Mouse (Mus musculus) mouse trophoblast stem cell (cell line): ENCODE results near the gene BC030867.

Source experiments
- in situ Hi-C, 2 experiments: fragments of 300-500 bp; cut with MseI, MboI; formaldehyde crosslinking; loops; 2 replicates in 1 of 2; 3 replicates in 1 of 2; pipeline ENCODE4 v1.15.1; 2025

The BC030867 gene

DNA sequence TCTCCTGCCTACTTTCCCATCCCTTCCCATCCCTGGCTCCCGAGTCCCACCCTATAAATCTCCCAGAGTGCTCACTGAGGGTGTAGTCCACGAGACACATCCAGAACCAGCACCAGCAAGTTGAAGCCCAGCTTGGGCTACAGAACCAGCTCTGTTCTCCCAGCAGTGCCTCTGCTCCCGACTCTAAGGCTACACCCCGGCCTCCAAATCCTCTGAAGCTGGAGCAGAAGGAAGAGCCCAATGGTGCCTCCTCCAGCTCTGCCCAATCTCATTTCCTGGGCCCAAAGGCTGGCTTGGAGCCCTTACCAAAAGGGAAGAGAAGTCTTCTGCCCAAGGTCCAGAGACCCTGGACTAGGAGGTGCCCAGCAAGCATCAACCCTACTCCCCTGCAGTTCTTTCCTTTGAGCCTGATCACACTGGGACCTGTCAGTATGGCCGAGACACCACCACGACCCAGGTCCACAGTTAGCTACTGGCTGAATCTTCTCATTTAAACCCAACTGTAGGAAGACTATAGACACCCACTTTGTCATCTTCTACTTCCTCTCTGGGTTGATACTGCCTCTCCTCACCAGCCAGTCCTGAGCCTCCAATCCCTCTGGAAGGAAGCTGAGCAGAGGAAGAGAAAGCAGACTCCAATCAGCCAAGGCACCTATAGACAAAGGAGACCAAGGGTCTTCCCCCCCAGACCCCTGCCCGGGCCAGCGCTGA is 27.3 kb upstream of the BC030867 start:
- in situ Hi-C loops = no loop called here

DNA sequence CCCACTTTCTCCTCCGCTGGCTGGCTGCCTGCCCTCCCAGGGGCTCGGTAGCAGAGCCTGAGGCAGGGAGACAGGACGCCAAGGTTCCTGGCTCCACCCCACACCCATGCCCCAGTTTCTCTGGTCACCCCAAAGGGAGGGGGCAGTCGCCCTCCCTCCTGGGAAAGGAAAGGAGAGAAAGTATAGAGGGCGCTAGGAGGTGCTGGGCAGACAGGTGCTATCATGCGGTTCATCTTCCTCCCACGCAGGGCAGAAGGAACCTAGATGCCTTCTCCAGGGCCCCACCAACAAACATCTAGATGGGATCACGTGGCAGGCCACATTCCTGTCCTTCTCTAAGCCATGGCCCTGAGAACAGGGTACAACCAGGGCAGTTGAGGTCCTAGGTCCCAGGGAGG is 26.7 kb upstream of the BC030867 start:
- in situ Hi-C loops = no loop called here

DNA sequence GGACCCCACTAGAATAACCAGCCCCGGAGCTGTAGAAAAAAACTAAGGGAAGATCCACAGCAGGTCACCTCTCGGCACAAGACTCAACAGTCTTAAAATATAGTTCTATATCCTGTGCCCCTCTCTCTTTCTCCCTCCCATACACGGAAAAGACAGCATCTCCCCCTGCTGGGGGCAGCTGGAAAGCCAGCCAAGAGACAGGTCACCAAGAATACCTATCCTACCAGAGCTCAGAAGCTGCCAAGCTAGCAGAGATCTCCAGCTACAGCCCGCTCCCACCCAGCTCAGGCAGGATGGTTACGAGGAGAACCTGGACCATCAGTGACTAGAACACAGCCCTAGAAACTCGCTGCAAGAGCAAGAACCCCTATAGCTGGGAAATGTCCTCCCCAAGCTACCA is 25.5 kb upstream of the BC030867 start:
- in situ Hi-C loops = no loop called here

DNA sequence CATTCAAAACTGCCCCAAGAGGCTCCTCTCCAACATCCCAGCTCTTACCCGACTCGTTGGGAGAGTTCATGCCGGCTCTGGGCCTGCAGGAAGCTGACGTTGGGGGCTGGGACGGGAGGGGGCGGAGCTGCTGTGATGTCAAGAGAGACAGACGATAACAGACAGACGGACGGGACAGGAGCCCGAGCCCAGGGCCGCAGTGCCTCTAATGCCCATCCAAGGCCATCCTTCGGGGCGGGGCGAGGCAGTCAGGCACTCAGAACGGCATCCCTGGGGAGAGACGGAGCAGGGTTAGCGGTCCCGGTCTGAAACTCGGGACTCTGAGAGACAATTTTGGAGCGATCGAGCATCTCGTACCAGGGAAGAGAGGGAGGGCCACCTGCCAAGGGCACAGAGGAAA is 24.0 kb upstream of the BC030867 start:
- in situ Hi-C loops = no loop called here

DNA sequence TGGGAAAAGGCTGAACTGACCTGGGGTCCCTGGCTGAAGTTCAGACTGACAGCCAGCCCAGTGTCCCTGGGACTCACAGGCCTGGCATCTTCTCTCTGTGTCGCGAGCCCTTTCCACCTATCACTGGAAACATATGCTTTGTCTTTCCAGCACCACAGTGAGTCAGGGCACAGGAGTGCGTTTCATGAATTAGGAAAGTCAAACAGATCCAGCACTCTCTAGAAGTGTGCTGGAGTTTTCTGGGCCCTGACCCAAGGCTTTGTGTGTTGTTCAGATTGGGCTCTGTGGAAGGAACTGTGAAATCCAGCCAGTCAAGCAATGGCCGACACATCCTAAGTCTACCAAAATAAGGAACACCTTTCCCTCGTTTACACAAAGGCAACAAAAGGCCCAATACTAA is 23.5 kb upstream of the BC030867 start:
- in situ Hi-C loops = no loop called here

DNA sequence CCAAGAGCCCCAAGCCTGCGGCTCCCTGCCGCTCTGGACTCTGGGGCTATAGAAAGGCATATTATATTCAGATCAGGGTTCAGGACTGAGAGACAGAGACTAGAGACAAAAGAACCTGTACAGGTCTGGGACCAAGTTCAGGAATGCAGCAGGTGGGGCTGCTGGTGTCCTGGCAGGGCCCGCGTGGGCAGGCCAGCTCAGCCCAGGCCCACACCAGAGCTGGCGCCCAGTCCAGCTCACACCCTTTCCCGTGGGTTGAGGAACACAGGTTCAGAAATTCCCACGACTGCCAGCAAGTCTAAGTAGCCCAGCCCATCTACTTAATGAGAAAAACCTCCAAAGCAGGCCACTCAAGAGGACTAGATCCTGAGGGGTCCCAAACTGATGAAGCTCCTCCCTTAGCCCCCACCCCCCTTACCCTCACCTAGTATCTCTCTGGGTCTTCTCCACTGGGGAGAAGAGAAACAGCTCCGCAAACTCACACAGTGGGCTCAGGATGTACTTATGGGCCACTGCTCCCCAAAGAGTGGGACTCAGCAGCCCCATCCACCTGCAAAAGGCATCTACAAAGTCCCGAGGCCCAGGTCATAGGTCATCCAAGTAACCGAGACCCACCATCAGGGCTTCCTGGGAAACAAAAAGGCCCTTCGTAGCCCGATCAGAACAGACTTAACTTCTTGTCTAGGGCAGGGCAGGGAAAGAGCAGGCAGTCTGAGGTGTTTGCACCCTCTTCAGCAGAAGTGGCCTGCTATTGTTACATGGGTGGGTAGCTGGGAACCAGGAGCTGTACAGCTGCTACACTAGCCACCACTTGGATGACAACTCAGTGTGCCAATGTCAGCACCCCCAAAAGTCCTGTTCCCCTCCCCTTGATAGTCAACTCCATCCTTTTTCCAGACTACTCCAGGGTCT is 22.4 kb upstream of the BC030867 start:
- in situ Hi-C loops = no loop called here

DNA sequence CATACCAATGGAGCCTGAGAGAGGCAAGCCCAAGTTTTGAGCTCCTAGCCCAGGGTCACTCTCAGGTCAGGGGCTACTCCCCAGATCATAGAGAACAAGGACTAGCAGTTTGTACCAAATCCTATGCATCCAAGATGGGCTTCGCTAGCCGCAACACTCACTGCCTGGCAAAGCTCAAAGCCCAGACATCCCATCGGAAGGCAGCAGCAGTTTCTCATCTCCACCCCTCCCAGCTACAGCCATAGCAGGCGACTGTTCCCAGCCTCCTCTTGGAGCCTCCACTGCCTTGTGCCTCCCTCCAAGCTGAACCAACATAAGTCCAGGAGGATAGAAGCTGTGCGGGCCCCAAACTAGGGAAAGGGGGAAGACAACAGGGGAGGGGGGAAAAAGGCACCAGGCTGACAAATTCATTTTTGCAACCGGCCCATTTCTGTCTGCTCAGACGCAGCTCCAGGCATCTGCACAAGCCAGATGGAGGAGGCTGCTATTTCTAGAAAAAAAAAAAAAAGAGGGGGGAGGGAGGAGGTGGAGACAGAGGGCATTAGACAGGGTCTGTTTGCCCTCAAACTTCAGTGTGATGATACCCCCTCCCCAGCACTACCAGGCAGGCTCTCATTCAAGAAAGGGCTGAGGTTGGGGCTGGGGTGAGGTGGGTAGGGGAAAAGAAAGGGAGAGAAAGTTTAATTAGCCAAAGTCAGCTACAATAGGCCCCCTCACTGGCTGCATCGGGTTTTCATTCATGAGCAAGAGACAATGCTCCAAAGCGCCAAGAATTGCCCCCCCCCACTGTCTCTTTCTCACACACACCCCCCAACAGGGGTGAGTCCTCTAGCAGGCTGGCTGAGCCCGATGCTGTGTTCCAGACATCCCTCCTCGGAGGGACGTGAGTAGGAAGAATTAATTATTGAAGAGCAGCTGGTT is 21.2 kb upstream of the BC030867 start:
- in situ Hi-C loops = no loop called here

DNA sequence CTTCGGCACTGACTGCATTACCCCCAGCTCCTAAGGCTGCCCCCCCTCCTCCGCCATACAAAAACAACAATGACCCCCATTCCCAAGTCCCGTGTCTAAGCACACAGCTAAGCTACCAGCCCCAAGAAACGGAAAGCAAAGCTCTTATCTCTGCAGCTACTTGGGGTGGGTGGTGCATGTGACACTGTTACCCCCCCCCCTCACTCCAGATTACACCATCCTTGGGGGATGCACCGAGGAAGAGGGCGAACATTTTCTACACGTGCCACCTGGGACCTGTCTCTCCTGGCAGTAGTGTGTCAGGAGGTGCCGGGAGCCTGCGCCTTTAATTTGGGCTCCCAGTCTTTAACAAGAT is 20.5 kb upstream of the BC030867 start:
- in situ Hi-C loops = no loop called here

DNA sequence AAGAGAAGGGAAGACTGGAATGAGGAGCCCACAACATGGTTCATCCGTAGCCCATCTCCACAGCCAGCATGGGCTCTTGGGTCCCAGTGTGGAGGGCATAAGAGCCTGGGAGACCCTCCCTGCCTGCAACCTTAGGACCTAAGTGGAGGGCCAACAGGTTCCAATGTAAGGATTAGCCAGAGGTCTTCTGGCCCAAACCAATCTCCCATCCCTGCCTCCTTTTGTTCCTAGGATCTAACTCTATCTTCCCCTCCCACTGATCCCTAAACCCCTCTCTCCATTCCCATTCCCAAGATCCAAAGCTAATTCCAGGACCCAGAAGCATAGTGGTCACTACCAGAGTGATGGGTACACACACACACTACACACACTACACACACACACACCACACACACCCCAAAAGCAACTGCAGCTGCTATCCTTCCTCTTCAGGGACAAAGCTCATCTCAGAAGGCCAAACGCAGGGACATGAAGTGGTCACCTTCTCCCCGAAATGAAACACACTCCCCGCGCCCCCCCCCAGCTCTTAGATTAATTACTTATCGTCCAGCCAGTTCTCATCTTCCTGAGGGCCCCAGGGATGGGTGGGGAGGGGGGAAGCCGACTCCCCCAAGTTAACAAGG is 19.9 kb upstream of the BC030867 start:
- in situ Hi-C loops = no loop called here

DNA sequence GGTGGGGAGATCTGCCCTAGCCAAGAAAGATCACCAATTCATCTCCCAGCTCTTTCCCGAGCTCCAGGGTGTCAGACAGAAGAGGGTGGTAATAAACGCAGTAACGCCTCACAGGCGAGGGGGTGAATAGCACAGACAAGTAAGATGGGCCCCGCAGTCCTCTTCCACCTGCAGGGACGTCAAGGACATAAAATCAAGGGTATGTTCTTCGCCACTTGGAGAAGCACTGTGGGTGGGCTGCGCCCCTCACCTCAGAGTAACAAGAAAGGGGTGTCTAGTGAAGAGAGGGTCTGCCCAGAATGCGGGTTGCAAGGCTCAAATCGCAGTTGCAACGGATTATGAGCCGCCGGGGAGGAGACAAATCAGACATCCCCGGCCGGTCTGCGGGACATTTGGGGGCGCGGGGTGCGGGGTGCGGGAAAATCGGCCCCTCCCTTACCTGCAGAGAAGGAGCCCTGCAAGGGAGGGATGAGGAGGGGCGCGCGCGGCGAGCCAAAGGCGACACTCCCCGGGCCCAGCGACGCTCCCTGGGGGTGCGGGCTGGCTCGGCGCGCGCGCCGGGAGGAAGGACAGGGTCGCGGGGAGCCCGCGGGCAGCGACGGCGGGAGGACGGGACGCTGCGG is 19.2 kb upstream of the BC030867 start:
- in situ Hi-C loops = no loop called here

DNA sequence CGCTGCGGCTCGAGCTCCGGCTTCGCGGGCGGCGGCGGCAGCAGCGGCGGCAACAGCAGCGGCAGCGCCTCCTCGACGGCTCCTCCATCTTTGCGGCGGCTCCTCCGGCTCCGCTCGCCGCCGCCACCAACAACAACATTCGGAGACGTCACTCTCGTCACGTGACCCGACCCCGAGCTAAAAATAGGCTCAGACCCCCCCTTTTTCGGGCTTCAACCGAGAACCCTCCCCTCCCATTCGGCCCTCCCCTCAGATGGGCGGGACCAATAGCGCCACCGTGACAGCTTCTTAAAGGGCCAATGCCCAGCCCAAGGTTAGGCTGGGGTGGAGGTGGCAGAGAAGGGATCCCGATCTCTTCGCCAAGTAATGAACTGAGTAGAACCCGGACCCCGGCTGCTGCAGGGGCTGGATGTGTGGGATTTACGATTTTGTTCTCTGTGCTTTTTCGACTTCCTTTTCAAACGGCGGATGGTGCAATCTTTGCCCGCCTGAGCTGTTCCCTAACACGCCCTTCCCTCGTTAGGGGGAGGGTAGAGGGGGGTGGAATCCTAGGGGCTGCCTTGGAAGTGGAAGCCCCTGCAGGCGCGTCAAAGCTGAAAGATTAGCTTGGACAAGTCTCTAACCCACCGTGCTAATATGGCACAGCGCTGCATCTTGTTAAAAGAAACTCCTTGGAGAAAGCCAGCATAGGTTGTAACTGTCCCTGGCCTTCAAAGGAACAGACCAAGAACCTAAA is 18.5 kb upstream of the BC030867 start, which contains the start of gene Hdac5:
TSS of gene Hdac5 (minus strand) at position 161 of the 736 bp plus-strand sequence.
- in situ Hi-C loops = no loop called here

DNA sequence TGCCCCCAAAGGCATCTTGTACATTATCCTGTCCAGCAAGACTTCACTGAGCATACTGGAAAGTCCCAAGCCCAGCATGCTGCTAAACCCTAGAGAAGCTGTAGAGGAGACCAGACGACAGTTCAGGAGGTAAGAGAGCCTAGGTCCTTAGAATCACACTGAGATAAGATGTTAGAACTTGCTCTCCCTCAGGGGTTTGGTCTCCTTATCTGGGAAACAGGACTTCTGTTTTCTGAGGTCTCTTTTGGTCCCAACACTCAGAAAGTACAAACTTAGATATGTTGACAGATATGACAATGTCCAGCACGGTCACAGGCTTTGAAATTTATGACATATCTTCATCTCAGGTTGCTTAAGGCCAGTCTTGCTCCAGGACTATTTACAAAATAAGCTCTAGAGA is 12.7 kb upstream of the BC030867 start:
- in situ Hi-C loops = no loop called here

DNA sequence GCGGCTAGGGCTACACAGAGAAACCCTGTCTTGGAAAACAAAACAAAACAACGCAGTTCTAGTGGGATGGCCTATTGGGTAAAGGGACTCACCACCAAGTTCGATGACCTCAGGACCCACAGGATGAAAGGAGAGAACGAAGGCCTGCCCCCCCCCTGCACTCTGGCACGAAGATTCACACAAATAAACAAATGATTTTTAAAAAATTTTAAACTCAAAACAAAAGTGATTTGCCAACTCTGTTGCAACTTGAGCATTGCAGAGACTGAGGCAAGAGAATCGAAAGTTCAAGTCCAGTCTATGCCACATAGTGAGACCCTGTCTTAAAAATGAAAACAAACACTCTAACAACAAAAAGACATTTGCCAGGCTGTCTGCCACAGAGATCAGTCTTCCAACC is 8.0 kb upstream of the BC030867 start:
- in situ Hi-C loops = no loop called here

DNA sequence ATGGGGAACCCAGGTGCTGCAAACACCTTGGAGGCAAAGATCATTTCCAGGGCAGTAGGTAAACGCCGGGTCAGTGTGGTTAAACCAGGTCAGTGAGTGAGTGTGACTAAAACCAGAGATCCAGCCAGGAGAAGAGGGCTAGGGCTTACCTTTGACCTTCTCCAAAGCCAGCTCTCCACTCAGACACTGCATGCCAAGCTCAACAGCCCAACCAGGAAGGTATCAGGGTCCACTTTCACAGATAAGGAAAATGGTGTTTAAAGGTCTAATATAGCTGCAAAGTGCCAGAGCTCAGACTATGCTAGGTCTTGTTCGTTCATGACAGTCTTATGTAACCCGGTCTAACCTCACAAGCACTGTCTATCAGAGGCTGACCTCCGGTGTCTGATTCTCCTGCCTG is 7.4 kb upstream of the BC030867 start:
- in situ Hi-C loops = no loop called here

DNA sequence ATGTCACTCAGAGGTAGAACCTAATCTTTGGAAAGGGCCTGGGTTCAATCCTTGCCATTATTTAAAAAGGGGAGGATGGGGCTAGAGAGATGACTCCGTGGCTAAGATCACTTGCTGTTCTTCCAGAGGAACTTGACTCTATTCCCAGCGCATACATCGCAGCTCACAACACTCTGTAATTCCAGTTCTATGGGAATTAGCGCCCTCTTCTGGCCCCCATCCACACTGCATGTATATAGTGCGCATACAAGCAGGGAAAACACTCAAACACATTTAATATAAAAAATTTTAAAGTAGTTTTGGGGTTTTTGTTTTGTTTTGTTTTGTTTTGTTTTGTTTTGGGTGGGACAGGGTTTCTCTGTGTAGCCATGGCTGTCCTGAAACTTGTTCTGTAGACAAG is 6.8 kb upstream of the BC030867 start:
- in situ Hi-C loops = no loop called here

DNA sequence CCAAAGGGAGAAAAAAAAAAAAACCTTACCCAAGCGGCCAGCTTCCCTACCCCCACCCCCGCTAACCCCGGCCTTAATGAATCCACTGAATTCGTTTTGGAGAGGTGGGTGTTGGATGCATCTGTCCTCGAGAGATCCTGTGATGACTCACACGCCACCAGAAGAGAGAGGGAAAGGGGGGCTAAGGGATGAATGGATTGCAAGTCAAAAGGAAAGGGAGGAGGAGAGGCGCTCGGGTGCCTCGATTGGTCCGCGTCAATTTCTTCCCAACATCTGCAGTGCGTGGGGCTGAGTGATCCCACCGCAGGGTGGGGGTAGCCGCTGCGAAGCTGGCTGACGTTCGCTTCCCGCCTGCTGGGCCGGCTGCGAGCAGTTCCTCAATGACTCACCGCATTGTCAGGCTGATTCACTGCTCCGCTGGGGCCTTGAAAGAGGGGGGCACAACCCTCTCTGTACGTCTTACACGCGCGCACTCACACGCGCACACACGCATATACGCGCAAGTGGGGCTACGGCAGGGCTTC is 3.7 kb upstream of the BC030867 start:
- in situ Hi-C loops = no loop called here

DNA sequence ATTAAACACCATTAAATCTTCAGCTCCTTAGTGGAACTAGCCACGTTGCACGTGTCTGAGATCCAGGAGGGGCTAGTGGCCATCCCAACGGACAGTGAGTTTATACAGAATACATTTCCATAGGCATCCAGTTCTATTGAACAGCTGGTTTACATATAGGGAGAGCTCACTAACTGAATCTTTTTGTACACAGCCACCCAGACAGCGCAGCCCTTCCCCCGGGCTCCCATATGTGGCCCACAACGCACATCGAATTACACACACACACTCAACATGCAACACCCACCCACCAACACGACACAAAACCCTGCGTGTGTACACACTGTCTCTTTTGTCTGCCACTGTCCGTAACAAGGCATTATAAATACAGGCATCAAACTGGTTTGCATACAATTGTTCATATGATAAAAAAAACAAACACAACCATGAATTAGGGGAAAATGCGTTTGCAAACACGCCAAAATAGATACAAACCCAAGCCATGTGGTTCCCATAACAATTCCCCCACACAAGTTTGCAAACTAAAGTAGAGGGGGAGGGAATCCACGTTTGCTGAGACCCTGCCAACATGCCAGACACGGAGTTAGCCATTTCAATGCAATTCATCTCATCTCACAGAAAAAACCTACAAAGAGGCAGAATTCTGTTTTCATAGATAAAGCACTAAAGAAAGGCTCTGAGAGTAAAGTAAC is 3.0 kb upstream of the BC030867 start:
- in situ Hi-C loops = no loop called here

DNA sequence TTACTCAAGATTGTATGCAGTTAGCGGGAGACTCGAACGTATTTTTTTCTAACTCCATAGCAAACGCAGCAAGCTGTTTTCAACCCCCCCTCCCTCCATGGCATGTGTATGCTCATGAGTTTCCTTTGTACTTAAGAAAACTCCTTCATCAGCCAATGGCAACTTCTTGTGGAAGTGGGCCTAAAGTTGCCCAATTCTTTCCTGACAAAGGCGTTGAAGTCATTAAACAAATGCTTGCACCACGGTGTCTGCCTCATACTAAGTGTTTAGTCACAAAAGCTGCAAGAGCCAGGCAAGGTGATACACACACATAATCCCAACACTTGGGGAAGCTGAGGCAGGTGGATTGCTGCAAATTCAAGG is 2.4 kb upstream of the BC030867 start:
- in situ Hi-C loops = no loop called here

DNA sequence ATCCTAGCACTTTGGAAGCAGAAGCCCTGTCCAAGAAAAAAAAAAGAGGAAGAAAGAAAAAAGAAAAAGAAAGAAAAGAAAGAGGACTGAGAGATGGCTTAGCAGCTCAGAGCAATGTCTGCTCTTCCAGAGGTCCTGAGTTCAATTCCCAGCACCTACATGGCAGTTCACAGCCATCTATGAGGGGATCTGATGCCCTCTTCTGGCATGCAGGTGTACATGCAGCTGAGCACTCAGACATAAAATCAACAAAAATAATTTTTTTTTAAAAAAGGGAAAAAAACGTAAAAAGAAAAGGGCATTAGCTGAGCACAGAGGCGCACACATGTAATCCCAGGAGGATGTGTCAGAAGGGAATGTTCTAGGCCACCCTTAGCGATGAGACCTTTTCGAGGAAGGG is 1.8 kb upstream of the BC030867 start:
- in situ Hi-C loops = no loop called here
